Mouse (Mus musculus) adrenal gland, postnatal 25 days (tissue): ENCODE measurements around the gene Dync1h1. TPM values are rescaled to one million over a fixed set of nuclear protein-coding genes. Genes with fewer than 3 reads are reported as not detected.

ENCODE experiments used
- microRNA-seq, 2 experiments: library from miRNA; unstranded; fragments of <30 nt; microRNA quantifications; one replicate each; pipeline ENCODE4 v1.2.0; 2021
- total RNA-seq: library from RNA; stranded (reverse); gene quantifications from 2 replicates; pipeline ENCODE4 v1.2.3, GENCODE M21; 2021

The Dync1h1 gene
- total RNA-seq, 1 experiment from 2014 or later, result 161 TPM

Small RNAs within 50 kb of the gene (microRNA-seq; reads per million reads assigned to microRNA genes)
- 0 reads per million in 2 experiments for gene Gm27299

Other genes starting within 250 kb of the Dync1h1 start
- gene Ppp2r5c, start 154.3 kb upstream of the Dync1h1 start, total RNA-seq, result 98.6 and 115 TPM in 2 replicates
- not detected in 2 replicates for gene 1700001K19Rik, start 81.2 kb downstream of the Dync1h1 start, total RNA-seq
- gene Hsp90aa1, start 101.3 kb downstream of the Dync1h1 start, total RNA-seq, result 462 and 716 TPM in 2 replicates
- gene Wdr20, start 136.5 kb downstream of the Dync1h1 start, total RNA-seq, result 40.7 and 51.1 TPM in 2 replicates
- gene Mok, start 239.5 kb downstream of the Dync1h1 start, total RNA-seq, result 1.4 and 1.5 TPM in 2 replicates
- gene Zfp839, start 248.8 kb downstream of the Dync1h1 start, total RNA-seq, result 16.3 and 17.7 TPM in 2 replicates